Mouse (Mus musculus) lung, embryonic 16.5 days (tissue): ENCODE results near the gene Abt1. TPM values are rescaled to one million over a fixed set of nuclear protein-coding genes. Genes with fewer than 3 reads are reported as not detected.

Experiments
- polyA plus RNA-seq: library from polyadenylated mRNA; unstranded; fragments of >200 nt; fragmentation: Nextera tagmentation; extraction: Ambion mirVana; gene quantifications from 2 replicates; pipeline ENCODE4 v1.2.1, GENCODE M21; 2015

Gene Abt1
- polyA plus RNA-seq, 1 experiment from 2014 or later: 12.3 TPM

Other genes starting within 250 kb of the Abt1 start
- gene Vmn1r220, start 235.9 kb downstream of the Abt1 start, polyA plus RNA-seq: not detected in 2 replicates
- gene Vmn1r221, start 209.7 kb downstream of the Abt1 start, polyA plus RNA-seq: not detected in 2 replicates
- not detected in 2 replicates for gene Vmn1r222, start 187.9 kb downstream of the Abt1 start, polyA plus RNA-seq
- not detected in 2 replicates for gene Vmn1r223, start 176.7 kb downstream of the Abt1 start, polyA plus RNA-seq
- 56.0 and 56.3 TPM in 2 replicates for gene Zfp322a, start 54.7 kb downstream of the Abt1 start, polyA plus RNA-seq
- gene Btn1a1, start 42.0 kb upstream of the Abt1 start, polyA plus RNA-seq: 0.06 and 0.10 TPM in 2 replicates
- 0.20 and 0.28 TPM in 2 replicates for gene Btn2a2, start 65.0 kb upstream of the Abt1 start, polyA plus RNA-seq
- gene Hist1h4h, start 107.2 kb upstream of the Abt1 start, polyA plus RNA-seq: 4.3 and 8.4 TPM in 2 replicates
- 7.1 and 8.0 TPM in 2 replicates for gene Hist1h2af, start 110.0 kb upstream of the Abt1 start, polyA plus RNA-seq
- gene Hist1h3g, start 111.6 kb upstream of the Abt1 start, polyA plus RNA-seq: 5.6 and 6.2 TPM in 2 replicates
- gene Hist1h2bh, start 119.5 kb upstream of the Abt1 start, polyA plus RNA-seq: 1.3 and 2.0 TPM in 2 replicates
- 0.49 and 0.93 TPM in 2 replicates for gene Hist1h3f, start 120.2 kb upstream of the Abt1 start, polyA plus RNA-seq
- gene Hist1h4f, start 127.8 kb upstream of the Abt1 start, polyA plus RNA-seq: 0.78 and 2.4 TPM in 2 replicates
- 0.58 and 0.79 TPM in 2 replicates for gene Hist1h1d, start 129.4 kb upstream of the Abt1 start, polyA plus RNA-seq
- 4.9 and 7.8 TPM in 2 replicates for gene Hist1h3e, start 138.5 kb upstream of the Abt1 start, polyA plus RNA-seq
- 71.9 and 83.6 TPM in 2 replicates for gene Hist1h2ae, start 147.4 kb upstream of the Abt1 start, polyA plus RNA-seq
- gene Hist1h2bg, start 147.5 kb upstream of the Abt1 start, polyA plus RNA-seq: 13.6 and 15.8 TPM in 2 replicates
- 4.8 and 6.8 TPM in 2 replicates for gene Hist1h2bf, start 150.3 kb upstream of the Abt1 start, polyA plus RNA-seq
- 2.9 and 3.4 TPM in 2 replicates for gene Hist1h2ad, start 150.5 kb upstream of the Abt1 start, polyA plus RNA-seq
- 7.4 and 9.5 TPM in 2 replicates for gene Hist1h3d, start 151.9 kb upstream of the Abt1 start, polyA plus RNA-seq
- gene Hist1h4d, start 157.7 kb upstream of the Abt1 start, polyA plus RNA-seq: 130 and 135 TPM in 2 replicates
- gene Hist1h2be, start 197.3 kb upstream of the Abt1 start, polyA plus RNA-seq: 3.3 and 3.4 TPM in 2 replicates
- 20.3 and 21.3 TPM in 2 replicates for gene Hist1h1e, start 198.7 kb upstream of the Abt1 start, polyA plus RNA-seq